Mouse (Mus musculus): ENCODE data around the gene Trak2. TPM values are rescaled to one million over a fixed set of nuclear protein-coding genes. Genes with fewer than 3 reads are reported as not detected.

Trak2 gene
- total and polyA plus RNA-seq, 3 experiments: 11.4 to 107 (median 15.5) TPM

DNA sequence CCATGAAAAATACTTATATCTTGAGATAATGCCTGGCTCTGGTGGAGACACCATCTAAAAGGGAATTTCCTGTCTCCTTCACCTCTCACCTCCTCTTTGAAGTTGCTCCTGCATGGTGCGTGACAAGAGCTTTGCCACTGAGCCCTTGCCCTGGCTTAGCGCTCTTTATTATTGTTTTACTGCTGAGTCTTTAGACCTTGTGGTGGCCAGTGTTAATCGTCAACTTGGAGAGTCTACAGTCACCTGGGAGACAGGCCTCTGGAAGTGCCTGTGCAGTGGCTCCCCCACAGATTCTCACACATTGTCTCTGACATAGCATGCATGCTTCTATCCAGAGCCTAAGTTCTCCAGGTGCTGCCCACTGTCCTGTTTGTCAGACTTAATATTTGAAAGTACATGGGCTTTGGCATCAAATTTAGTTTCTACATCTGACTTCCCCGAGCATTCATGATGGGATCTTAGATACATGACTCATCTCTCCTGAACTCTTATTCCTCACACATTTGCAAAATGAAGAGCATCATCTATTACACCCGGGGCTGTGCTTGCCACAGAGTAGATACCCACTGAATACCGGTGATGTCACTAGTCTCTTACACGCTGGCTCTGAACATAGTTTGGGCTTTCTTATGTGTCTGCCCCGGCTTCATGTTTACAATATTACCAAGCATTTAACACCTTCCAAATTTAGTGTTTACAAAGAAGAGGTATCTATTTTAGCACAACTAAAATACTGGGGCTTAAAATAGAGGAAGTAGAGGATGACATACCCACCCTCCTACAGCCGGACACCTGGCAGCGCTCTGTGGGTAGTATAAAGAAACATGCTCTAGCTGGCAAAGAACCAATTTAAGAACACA is 36.3 kb downstream of the Trak2 start (continued):
- no peak for TF ChIP-seq ZMIZ1 (IDR thresholded peaks at IDR 0.05; ENCODE audit: low read depth, low read length)
- TF ChIP-seq ETS1 (IDR thresholded peaks at IDR 0.05; ENCODE audit: low read depth, low read length): no peak
- no peak for TF ChIP-seq MYC (IDR thresholded peaks at IDR 0.05; ENCODE audit: low read depth, low read length)

DNA sequence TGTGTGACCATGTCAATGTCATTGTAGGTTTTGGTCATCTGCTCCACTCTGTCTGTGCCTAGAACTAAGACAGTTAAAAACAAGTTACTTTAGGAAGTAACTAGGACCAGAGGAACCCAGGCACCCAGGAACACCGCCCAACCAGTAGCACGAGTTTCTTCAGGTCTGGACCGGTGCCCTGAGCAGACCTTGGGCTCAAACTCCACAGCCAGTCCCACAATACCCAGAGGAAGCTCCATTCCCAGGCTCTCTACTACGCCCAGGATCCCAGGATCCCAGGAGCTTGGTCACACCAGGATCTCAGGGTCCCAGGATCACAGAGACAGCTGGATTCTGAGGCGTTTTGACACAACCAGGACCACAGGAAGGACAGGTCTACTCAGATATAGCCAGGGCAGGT is 46.6 kb downstream of the Trak2 start:
- Histone ChIP-seq H3K9ac (ENCODE audit: control insufficient read depth, low read depth, low read length, poor library complexity, severe bottlenecking) (no peak overlapping the region), H3K9me3 (replicated peaks; ENCODE audit: insufficient read depth, low read length) (no peaks in the 10 kb centered on the region), H3K4me3 (ENCODE audit: control insufficient read depth in 1 of 2, insufficient read depth in 1 of 2, low read depth in 2 of 2, low read length in 2 of 2) (no peak overlapping the region), H3K4me1 (ENCODE audit: control insufficient read depth in 1 of 2, insufficient read depth in 2 of 2, low read length in 2 of 2) (no peaks in the 10 kb centered on the region), H3K27me3 (ENCODE audit: control insufficient read depth in 1 of 2, insufficient read depth in 2 of 2, low read length in 2 of 2) (no peaks in the 10 kb centered on the region), H3K27ac (ENCODE audit: control insufficient read depth, low read depth, low read length) (no peak overlapping the region), H3K36me3 (ENCODE audit: control insufficient read depth in 1 of 2, insufficient read depth in 2 of 2, low read length in 2 of 2) (peaks cover 0 to 9% of the 10 kb centered on the region in 2 experiments; a peak in 2 of 4 replicates), H3K79me2 (ENCODE audit: control insufficient read depth, insufficient read depth, low read length, poor library complexity) (no peaks in the 10 kb centered on the region)
- no peak for DNase-seq (ENCODE audit: low read depth, low spot score)
- TF ChIP-seq POLR2A (IDR thresholded peaks at IDR 0.05; ENCODE audit: control insufficient read depth in 1 of 2, insufficient read depth in 1 of 2, low read depth in 1 of 2, low read length in 2 of 2, poor library complexity in 1 of 2) (no peak), EP300 (IDR thresholded peaks at IDR 0.05; ENCODE audit: low read depth in 1 of 2, low read length in 2 of 2) (no peak), ZKSCAN1 (IDR thresholded peaks at IDR 0.05; ENCODE audit: low read depth, low read length) (no peak), ZC3H11A (IDR thresholded peaks at IDR 0.05; ENCODE audit: low read depth, low read length) (no peak), MEF2A (IDR thresholded peaks at IDR 0.05; ENCODE audit: extremely low read depth, insufficient replicate concordance, low read depth, low read length, poor library complexity, severe bottlenecking) (no peak)

DNA sequence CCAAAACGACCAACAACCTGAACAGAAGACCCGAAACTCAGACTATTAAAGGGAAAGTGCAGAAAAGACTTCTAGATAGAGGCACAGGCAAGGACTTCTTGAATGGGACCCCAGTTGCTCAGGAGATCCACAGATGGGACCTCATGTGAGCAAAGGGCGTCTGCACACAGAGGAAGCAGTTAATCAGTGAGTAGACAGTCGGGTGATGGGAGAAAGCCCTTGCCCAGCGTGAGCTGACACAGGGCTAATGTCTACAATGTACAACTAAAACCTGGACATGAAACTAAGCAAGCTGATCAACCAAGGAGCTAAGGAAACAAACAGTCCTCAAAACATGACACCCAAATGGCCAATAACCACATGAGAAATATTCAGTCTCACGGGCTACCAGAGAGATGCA is 55.7 kb downstream of the Trak2 start:
- peaks cover 0 to 19% of the 10 kb centered on the region in 2 experiments; a peak in 2 of 4 replicates for H3K36me3 ChIP-seq (ENCODE audit: control insufficient read depth in 1 of 2, insufficient read depth in 2 of 2, low read length in 2 of 2)
- no peak for TF ChIP-seq MAFK (IDR thresholded peaks at IDR 0.05; ENCODE audit: borderline replicate concordance, low read depth, low read length)
- TF ChIP-seq NRF1 (IDR thresholded peaks at IDR 0.05; ENCODE audit: insufficient read depth, low read depth, low read length, poor library complexity, severe bottlenecking): no peak
- no peak for TF ChIP-seq KAT2A (conservative IDR thresholded peaks at IDR 0.05; ENCODE audit: low read depth, low read length)
- TF ChIP-seq RCOR1 (IDR thresholded peaks at IDR 0.05; ENCODE audit: low read depth, low read length): no peak
- TF ChIP-seq MAZ (IDR thresholded peaks at IDR 0.05; ENCODE audit: low read depth, low read length): no peak
- TF ChIP-seq UBTF (IDR thresholded peaks at IDR 0.05; ENCODE audit: borderline replicate concordance, insufficient read depth, low read depth, low read length): no peak
- no peak for TF ChIP-seq ZMIZ1 (IDR thresholded peaks at IDR 0.05; ENCODE audit: low read depth, low read length)
- TF ChIP-seq MYC (IDR thresholded peaks at IDR 0.05; ENCODE audit: low read depth, low read length): no peak
- no peak for TF ChIP-seq MXI1 (IDR thresholded peaks at IDR 0.05; ENCODE audit: low read depth, low read length)
- no peak for TF ChIP-seq ETS1 (IDR thresholded peaks at IDR 0.05; ENCODE audit: low read depth, low read length)
- TF ChIP-seq CTCF (IDR thresholded peaks at IDR 0.05 in 2 of 3, conservative IDR thresholded peaks at IDR 0.05 in 1 of 3; ENCODE audit: control insufficient read depth in 1 of 3, insufficient read depth in 1 of 3, low read depth in 2 of 3, low read length in 3 of 3, poor library complexity in 1 of 3, severe bottlenecking in 1 of 3): no peak
- TF ChIP-seq RAD21 (IDR thresholded peaks at IDR 0.05; ENCODE audit: low read depth, low read length): no peak
- TF ChIP-seq MEF2A (IDR thresholded peaks at IDR 0.05; ENCODE audit: extremely low read depth, insufficient replicate concordance, low read depth, low read length, poor library complexity, severe bottlenecking): no peak
- no peak for TF ChIP-seq E2F4 (IDR thresholded peaks at IDR 0.05; ENCODE audit: borderline replicate concordance, low read depth, low read length)
- no peak for TF ChIP-seq MYB (IDR thresholded peaks at IDR 0.05; ENCODE audit: low read depth, low read length)
- no peak for TF ChIP-seq ELF1 (IDR thresholded peaks at IDR 0.05; ENCODE audit: low read depth, low read length)
- no peak for TF ChIP-seq NELFE (IDR thresholded peaks at IDR 0.05; ENCODE audit: low read depth, low read length)
- no peak for TF ChIP-seq USF1 (IDR thresholded peaks at IDR 0.05; ENCODE audit: low read depth, low read length)
- no peak for TF ChIP-seq USF2 (IDR thresholded peaks at IDR 0.05; ENCODE audit: borderline replicate concordance in 1 of 2, insufficient read depth in 1 of 2, low read depth in 1 of 2, low read length in 2 of 2)
- H3K9me3 ChIP-seq (replicated peaks; ENCODE audit: insufficient read depth, low read length): no peaks in the 10 kb centered on the region
- H3K79me2 ChIP-seq (ENCODE audit: control insufficient read depth, insufficient read depth, low read length, poor library complexity): no peaks in the 10 kb centered on the region
- H3K4me3 ChIP-seq (ENCODE audit: control insufficient read depth in 1 of 2, insufficient read depth in 1 of 2, low read depth in 2 of 2, low read length in 2 of 2): no peak overlapping the region
- H3K27me3 ChIP-seq (ENCODE audit: control insufficient read depth in 1 of 2, insufficient read depth in 2 of 2, low read length in 2 of 2): no peaks in the 10 kb centered on the region
- no peak for DNase-seq (ENCODE audit: low read depth, low spot score)
- no peak overlapping the region for H3K27ac ChIP-seq (ENCODE audit: control insufficient read depth, low read depth, low read length)
- no peak overlapping the region for H3K9ac ChIP-seq (ENCODE audit: control insufficient read depth, low read depth, low read length, poor library complexity, severe bottlenecking)
- H3K4me1 ChIP-seq (ENCODE audit: control insufficient read depth in 1 of 2, insufficient read depth in 2 of 2, low read length in 2 of 2): no peaks in the 10 kb centered on the region

All from MEL (cell line).